Mouse (Mus musculus) 416B (cell line): ENCODE data around the gene Stk39.
A peak's percentile ranks its signal among the peaks of the same experiment; 100 is the strongest.

ENCODE experiments used
- DNase-seq: peaks from one replicate; pipeline ENCODE4 v3.0.0; 2011; ENCODE audit warnings: low read depth

Gene Stk39

DNA sequence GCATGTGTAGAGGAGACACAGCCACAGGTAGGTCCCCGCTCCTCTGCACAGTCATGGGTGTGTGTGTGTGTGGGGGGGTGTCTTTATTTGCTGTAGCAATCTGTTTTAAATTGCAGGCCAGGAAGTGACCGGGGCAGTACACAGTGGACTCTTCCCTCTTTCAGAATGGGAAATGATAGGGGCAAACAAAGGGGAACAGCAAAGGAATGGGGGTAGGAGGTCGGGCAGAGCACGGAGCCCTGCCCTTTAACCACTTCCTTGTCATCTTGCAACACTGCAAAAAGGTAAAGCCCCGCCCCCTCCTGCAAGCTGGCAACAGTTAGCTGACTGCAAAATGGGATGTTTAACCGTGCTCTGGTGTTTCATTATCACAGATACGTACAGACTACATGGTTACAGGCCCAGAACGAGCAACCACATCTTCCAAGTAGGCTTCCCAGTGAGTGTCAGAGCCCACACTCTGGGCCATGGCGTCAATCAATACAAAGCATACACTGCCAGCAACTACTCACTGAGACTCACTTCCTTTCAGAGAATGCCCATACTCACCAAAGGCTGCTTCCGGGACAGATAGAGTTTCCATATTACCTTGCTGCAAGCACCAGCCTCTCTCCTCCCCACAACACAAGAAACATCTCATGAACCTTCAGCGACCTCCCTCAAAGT, 89.5 kb downstream of the Stk39 start:
- DNase-seq, result no peak

DNA sequence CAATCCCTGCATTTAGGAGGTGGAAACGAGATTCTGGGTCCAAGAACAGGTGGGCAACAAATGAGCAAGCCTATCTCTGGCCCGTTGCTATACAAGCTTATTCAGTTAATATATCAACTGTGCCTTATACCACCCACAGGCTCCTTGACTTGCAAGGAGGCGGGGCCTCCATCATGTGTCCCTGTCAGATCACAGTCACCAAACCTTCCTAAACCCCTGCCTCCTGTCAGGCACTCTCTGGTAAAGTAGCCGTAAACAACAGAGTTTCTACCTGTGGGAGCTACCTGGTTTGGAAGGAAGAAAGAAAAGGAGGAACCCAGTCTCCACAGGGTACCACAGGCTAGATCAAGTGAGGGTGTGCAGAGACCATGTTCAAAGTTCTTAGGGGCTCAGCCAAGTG, 90.2 kb downstream of the Stk39 start:
- no peak for DNase-seq

DNA sequence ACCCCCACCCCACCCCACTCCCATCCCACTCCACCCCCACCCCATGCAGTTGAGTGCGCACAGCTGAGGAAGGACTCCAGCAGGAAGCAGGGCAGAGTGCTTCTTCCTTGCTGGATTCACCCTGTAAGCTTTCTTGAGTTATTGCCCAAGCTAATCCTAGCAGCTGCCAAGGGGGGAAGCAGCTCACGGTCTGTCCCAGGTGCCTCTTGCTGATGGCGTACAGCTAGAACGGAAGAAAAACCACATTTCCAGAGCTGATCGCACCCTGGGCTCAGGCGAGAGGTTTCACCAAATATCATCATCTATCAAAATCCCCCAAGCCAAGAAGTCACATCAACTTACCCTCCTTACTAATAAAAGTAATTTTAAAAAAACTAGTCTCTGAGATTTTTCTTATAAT, 90.9 kb downstream of the Stk39 start:
- no peak for DNase-seq

DNA sequence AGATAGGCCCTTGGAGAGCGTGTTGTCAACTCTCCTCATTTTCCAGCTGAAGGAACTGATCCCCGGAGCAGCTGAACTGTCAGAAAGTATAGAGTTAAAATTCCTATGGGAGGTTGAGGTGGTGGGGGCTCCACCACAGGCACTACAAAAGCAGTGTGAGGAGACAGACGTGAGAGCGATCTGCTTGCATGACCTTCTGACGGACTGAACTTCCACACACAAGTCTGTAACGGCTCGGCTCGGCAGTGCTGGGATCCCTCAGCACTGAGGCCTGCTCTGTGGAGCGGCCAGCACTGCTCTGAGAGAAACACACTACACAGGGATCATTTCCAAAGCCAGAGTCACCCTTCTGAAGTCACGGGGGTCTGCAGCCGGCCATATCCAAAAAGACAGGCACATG, 92.4 kb downstream of the Stk39 start:
- no peak for DNase-seq

DNA sequence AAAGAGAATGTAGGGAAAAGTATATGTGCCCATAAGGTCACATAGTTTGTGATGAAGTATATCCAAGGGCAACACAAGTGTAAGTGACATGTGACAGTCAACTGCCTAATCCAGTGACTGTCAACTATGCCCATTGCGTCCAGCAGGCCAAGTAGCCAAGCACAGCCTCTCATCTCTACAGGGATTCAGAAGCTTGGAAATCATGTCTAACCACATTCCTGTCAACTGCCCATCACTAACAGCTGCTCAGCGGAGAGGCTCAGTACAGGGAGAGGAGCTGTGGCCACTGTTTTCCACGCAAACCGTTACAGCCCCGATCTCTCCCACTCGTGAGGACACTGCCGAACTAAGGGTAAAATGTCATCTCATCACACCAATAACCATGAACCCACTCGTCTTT, 93.7 kb downstream of the Stk39 start:
- DNase-seq, result no peak

DNA sequence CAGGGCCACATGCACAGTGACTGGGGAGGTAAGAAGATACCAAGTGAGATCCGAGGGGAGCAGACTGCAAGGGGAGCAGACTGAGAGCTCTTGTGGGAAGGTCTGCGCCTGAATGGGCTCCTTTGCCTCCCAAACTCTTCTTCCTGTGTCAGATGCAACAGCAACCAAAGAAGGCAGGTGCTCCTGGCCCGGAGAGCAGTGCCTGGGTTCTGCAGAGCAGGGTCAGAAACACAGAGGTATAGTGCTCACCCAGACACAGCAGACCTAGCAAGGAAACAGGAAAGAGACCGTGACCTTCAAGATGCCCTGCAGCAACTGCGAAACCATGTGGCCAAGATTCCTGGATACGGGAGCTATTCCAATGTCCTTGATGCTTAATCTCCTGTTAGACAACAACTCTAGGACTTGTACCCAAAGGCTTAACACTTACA, 94.8 kb downstream of the Stk39 start:
- no peak for DNase-seq

DNA sequence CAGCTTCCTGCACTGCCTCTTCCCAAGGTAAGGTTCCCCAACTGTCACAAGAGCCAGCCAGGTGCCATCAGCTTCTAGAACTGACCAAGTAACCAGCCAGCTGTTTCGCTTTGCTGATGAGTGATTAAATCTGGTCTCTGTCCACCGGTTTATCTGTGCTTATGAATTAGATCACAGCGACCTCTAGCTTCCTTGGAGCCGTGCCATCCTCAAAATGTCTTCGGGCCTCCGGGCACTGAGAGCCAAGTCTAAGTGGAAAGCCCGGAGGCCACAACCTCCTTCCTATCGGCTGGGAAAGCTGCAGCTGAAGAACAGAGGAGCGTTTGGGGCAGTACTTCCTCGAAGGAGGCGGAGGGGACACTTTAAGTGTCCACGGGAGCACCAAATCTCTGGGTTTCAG, 95.4 kb downstream of the Stk39 start:
- DNase-seq, result no peak

DNA sequence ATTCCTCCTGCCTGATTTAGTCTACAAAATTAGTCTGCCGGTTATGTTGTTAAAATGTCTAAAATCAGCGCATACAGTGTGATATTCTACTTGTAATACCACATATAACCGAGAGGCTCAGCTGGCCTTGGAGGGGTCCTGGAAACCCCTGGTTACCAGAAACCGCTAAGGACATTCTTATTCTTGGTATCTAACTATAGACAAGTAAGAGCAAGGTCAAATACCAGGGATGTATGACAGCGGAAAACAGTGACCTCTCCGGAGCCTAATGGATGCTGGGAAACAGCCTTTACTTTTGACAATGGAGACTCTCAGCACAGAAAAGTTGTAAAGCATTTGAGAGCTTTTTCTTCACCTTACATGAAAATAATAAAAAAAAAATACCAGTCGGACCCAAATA, 97.9 kb downstream of the Stk39 start:
- DNase-seq, result no peak

DNA sequence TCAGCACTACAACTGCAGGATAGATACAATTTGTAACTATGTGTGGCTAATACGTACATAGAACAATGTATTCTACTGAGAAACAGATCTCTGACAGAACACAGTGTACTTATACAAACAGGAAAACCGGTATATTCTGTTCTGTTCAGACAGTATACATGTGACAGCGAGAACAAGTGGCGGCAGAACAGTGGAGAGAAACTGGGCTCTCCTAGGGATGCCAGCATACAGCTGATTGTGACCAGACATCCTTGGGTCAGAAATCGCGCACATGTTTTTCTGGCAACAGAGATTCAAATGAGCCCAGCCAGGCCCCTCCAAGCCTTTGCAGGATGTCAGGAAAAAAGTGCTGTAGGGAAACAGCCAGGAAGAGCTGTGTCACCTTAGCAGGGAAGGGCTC, 100.2 kb downstream of the Stk39 start:
- no peak for DNase-seq

DNA sequence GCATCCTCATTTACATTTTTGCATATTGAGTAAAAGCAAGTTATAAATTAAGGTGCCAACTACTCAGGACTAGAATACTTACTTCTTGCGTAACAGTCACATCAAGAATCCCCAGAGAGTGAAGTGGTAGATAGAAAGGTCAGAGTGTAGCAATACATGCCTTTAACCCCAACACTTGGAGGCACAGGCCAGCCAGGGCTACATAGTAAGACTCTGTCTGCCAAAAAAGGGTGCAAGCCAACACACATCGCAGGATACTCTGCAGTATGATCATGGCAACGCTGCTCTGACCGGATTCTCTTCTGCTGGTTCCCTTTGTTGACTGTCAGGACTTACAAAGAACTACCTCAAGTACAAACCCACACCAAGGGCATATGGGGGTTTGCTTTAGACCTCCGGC, 101.7 kb downstream of the Stk39 start:
- DNase-seq, result no peak

DNA sequence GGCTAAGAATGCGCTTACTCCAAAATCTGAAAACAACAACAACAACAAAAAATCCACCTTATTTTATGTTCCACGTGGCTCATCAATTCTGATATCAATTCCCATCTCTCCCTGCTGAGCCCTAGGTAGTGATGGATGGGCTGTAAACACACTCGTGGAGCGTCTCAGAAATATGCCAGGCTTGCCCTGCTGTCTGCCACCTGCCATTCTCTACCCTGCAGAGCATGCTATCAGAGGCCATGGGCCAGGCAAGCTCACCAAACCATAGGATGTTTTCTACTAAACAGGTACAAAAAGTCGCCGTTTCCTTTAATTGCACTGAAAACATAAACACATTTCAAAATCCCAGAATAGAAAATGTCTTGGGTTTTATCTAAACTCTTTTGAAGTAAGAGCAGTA, 103.0 kb downstream of the Stk39 start:
- DNase-seq, result no peak

DNA sequence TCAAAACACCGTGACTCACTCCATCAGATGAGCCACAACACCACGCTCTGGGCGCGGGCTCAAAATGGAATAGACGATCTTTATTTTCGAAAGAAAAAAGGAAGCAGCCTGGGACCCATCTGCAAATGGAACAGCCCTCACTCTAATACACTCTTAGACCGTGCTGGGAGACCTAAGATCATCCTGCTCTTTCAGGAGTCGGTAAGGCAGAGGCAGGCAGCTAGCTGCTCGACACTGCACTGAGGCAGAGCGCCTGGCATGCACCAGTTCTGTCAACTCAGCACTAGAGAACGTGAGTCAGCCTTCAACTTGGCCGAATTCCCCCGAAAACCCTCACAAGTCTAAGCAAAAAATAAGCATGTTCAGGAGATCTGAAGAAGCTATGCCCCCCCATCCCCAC, 104.1 kb downstream of the Stk39 start:
- DNase-seq, result no peak

DNA sequence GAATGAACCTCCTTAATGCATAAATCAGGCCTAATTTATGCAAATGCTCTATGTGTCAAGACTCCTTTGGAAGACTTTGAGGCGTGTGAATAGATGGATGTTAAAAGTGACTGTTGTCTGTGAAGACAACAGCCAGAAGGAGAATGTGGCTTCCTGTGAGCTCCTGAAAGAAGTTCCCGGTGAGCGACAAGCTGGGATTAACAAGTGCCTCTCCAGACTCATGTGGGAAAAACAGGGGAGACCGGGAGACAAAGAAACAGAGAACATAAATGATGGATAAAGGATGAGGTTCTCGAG, 105.2 kb downstream of the Stk39 start:
- no peak for DNase-seq

DNA sequence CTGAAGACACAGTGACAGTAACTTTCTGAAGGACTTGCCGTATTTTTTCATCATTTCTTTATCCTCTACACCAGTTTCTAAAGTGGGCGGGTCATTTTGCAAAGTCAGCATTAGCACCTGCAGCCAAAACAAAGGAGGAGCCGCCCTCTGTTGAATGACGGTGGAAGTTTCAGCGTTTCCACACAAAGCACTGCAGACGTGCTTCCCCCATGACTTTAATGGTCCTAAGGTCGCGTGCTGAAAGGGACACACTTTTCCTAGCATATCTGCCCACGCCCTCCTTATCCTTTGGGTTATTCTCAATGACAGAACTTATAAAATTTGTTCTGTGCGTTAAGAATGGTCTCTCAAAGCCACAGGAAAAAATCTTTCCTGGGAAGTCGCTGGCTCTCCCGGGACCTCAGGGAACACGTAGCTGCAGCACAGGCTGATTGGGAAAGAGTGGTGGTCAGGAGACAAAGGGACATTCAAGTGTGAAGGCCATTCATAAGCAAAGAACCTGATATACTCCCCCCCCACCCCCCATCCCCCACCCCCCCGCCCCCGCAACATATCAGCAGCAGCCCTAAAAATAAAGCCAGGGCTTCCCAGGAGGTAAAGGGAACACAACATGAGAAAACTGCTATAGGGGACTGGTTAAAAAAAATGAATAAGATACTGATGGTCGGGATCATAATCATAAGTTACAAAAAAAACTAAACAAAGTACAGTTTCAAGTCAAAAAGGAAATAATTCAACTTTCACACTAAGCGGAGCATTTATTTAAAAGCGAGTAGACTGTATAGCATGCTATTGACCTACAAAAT, 105.8 kb downstream of the Stk39 start:
- no peak for DNase-seq

DNA sequence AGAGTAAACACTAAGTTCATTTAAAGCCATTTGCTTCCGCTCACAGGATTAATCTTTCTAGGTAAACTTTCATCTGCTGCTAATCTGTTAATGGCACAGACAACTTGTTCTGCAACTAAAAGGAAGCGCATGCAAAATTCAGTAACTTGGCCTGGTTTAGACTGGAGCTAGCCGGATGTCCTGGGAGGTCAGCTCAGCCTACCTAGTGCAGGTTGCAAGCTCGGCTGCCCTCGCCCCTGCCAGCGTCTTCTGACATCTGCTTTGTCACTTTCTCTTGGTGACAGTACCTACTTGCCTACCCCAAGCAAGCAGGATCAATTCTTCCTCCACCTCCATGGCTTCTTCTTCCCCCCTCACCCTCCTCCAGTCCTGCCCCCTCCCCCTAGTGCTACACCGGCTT, 106.6 kb downstream of the Stk39 start:
- no peak for DNase-seq

DNA sequence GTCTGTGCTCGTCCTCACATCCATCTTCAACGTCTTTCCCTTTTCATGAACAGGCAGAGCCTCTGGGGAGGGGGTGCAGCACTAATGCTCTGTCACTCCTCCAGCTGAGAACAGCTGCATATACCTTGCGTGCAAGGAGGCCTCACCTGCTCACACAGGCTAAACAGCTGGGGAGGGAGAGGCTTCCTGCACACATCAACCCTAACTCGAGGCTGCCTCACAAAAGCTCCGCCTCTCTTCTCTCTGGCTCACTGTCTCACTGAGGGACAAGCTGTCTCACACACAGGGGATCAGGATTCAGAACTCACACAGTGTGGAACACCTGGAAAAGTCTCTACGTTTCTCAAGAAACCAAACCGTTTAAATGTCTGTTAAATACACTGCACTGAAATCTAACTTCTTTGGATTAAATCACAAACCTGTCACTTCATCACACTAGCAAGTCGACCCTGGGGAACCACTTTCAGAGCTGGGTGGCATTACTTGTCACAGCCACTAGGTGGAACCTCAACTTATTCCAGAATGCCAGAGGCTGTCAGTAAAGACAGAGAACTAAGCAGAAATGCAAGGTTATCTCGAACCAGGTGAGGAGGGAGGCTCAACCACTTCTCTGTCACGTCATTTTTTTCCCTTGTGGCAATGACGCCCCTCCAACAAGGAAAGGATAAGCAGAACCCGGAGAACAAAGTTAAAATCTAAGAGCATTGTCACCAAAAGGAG, 107.7 kb downstream of the Stk39 start:
- peak; percentile 14 for DNase-seq

DNA sequence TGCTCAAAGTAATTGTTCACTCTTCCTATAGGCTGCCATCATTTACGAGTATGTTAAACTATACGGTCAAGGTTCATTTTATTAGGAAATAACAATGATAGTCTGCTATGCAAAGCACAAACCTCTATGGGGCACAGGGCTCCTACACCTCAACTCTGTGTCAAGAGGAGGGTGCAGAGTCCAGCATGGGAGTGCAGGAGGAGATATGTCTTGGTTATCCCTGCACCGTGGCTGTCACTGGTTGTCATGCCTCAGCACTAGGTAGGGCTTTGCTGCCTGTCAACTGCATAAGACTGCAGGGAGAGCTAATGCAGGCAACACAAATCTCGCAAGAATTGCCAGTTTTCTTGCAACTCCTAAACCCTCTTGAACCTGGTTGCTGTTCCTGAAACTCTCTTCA, 108.9 kb downstream of the Stk39 start:
- no peak for DNase-seq

DNA sequence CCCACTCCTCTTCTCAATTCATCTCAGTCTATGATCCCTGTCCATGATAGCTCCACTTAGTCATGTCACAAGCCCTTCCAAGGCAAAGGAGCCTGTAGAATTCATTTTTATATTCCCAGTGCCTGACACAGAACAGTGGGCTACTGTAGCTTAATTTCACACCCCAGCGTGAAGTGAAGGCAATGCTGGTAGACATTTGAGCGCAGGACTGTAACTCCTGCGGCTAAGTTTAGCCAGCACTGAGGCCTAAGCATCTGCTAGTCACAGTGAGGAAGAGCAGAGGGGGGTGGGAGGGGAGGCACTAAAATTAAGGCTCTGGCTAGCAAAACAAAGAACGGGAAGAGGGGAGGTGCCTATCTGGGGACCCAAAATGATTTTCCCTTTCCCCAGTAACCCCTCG, 110.4 kb downstream of the Stk39 start:
- no peak for DNase-seq

DNA sequence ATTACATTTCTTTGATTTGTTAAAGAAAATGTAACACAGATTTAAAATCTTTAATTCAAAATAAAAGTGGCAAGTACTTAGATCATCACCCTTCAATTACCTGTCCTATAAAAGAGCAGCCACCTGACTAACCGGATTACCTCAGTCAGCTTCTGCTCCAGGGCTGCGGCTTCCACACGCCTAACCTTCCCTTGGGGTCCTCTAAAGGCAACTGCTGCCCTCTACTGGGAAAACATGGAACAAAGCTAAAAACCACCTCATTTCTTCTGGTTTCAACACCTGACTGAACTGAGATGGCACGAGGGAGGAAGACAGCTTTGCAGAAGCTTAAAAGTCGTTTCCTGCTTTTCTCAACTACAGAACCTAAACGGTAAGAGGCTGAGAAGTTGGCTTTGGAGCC, 121.4 kb downstream of the Stk39 start:
- DNase-seq, result peak; percentile 56

DNA sequence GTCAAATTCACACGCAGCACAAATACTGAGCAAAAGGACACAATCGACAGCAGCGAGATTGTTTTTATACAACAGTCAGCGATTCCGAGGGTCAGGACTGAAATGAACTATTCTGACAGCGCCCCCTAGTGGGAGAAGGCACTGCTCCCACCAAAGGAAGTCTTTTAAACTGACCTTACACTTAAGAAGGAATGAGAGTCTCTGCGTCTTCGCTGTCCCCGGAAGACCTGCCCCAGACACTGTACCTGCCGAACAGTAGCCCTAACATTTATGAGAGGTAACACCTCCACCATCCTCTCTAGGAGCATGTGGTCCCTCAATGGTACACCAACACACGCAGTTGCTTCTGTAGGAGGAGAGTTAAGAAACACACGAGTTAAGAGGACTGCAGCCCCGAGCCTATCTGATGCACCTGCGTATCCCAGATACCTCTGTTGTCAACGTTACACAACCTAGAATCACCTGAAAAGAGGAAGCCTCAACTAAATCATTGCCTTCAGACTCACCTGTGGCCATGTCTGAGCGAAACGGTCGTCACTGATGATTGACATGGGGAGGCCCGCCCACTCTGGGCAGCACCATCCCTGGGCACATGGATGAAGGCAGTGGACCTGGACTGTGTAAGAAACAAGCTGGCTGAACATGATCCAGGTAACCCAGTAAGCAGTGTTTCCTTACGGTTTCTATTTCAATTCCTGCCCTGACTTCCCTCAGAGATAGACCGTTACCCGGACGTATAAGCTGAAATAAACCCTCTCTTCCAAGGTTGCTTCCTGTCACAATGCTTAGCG, 122.3 kb downstream of the Stk39 start:
- DNase-seq, result peak; percentile 56

DNA sequence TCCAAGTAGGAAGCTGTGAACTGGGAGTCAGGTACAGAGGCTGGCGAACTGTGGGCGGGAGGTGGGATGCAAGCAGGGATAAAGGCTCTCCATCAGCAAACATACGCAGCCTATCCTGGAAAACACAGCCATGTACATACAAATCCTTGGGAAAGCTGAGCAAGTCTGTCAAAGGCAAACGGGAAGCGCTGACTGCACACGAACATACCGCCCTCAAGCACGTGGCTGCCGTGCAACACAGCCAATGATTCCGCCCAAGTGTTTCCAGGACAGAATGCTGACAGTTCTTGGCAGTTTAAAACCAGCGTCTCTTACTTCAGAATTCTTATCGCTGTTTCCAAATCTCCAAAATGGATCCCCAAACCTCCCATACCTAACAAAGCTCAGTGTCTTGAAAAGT, 123.1 kb downstream of the Stk39 start:
- DNase-seq, result no peak

DNA sequence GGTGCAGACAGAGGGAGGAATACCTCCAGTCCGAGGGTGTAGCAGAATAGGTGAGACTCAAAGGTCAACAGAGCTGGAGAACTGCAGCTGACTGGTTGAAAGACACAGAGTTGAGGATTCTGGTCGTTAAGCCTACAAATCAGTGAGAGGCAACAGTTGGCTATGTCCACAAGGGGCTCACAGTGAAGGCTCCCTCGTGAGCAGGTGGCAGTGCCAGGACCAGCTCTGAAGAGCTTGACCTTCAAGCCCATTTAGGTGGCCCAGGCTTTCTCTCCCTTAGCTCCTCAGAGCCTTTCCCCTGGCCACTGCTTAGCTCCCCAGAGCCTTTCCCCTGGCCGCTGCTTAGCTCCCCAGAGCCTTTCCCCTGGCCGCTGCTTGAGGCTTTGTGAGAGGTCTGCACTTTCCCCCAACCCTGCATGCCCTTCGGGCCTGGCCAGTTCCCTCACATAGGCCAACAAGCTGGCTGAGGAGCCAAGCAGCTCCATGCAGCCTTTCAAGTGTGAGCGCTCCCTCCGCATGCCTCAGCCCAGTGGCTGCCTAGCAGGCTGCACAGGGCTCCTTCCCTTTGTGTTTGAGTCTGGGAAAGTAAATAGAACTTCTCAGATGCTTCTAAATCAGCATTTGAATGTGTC, 125.3 kb downstream of the Stk39 start:
- no peak for DNase-seq
